Mouse (Mus musculus) heart, postnatal 4 days (tissue): ENCODE measurements around the gene Phyhd1. TPM values are rescaled to one million over a fixed set of nuclear protein-coding genes. Genes with fewer than 3 reads are reported as not detected.

Experiments used
- DNase-seq: peaks from one replicate; pipeline ENCODE4 v3.0.0; 2021
- total RNA-seq, 2 experiments: library from RNA; stranded (reverse); gene quantifications; 2 replicates each; pipeline ENCODE4 v1.2.3; 2021

Phyhd1 gene
- 10 to 100 TPM; 20.6 to 26.0 TPM for total RNA-seq

DNA sequence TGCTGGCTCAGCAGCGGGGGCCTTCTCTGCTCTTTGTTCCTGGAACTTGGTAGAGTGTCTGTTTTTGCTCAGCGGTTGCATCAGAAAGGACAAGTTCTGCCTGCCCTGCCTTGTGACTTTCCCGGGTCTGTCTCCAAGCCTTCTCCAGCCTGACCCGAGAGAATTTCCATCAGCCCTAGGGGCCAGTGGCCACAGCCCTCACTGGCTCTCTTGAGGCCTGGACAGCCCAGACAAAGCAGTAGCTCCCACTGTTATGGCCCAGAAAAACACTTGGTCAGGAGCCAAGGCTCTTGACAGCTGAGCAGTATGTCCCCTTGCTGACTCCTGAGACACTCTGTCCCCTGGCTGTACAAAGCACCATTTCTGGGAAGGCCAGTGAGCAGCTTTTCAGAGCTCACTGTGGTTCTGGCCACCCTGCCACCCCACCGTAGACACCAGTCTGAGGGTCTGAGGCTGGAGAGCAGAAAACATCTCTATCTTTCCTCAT lies at the start of gene Phyhd1:
TSS of gene Phyhd1 (plus strand) at position 437 of the 487 bp plus-strand sequence.
- peak; percentile 82 for DNase-seq

GRCm38 (mm10) chr2:30216293-30216692 lies 49.7 kb upstream of the Phyhd1 start:
- no peak for DNase-seq

DNA sequence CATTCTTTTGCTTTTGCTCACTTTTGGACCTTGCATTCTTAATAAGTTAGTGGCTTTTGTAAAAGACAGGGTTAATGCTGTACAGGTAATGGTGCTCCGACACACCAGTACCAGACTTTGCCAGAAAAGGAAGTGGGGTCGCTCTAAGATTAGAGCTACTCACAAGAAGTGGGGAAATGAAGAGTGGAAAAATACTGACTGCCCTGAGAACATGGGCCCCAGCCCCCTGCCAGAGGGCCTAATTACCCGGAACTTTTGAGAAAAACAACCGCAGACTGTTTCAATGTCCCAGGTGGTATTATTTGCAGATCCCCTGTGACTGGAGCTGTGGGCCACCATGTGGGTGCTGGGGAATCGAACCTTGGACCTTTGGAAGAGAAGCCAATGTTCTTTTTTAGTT lies 30.4 kb upstream of the Phyhd1 start:
- no peak for DNase-seq

DNA sequence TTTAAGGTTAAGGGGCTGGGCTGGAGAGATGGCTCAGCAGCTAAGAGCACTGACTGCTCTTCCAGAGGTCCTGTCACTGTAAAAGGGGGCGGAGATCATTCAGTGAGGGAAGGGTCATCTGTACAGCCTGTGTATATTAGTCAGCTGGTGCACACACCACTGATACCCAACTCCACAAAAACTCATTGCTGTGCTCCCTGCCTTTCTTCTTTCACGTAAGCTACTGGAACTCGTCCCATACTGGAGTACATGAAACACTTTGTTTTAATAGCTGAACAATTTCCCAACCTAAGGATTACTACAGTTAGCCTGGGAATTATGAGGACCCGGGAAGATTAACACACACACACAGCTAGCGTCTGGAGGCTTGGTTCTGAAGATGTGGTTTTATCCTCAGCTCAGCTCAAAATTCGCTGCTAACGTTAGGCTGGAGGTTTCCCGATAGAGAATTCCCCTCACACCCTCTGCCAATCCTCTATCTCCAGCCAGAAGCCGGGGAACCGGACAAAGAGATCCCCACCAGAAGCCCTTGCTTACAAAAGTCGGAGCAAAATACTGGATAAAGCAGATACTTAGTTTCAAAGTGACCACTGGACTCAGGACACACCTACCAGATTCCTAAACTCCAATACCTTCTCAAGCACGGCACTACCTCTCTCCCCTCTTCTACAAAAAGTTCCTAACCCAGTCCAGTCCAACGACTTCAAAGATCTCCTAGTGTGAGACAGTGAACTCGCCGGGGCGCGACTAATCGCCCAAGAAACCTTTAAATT lies 29.4 kb upstream of the Phyhd1 start:
- no peak for DNase-seq

DNA sequence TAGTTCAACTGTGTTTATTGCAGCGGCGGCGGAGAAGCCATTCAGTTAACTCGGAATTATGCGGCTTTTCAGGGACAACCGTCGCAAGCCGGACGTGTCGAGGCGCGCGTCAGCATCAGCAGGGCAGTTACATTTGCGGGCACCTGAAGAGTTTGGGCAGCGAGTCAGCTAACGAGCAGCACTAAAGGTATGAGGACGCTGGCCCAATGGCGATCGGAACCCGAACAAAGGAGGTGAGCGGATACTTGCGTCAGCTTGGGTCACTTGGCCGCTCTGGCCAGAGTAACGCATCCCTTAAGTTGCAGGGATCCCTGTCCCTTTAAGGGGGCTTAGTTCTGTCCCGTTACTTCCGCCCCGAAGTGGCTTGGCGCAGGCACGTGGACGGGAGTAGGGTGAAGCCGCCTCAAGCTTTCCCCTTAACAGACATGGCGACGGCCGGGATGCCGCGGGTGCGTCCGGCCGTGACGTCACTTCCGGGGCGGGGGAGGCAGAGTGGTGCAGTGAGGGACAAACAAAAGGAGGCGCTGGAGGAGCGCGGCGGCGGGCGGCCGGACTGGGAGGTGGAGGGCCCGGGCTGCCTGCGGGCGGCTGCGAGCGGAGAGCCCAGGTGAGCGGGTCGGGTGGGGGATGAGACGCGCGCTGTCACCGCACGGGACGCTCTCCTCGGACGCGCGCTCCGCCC lies 28.7 kb upstream of the Phyhd1 start, which contains the start of gene Lrrc8a:
TSS of gene Lrrc8a (plus strand) at position 517 of the 682 bp plus-strand sequence.
- peak; percentile 100 for DNase-seq

- peak; percentile 82 for DNase-seq
Measured at GRCm38 (mm10) chr2:30237881-30238280, 28.1 kb upstream of the Phyhd1 start.

DNA sequence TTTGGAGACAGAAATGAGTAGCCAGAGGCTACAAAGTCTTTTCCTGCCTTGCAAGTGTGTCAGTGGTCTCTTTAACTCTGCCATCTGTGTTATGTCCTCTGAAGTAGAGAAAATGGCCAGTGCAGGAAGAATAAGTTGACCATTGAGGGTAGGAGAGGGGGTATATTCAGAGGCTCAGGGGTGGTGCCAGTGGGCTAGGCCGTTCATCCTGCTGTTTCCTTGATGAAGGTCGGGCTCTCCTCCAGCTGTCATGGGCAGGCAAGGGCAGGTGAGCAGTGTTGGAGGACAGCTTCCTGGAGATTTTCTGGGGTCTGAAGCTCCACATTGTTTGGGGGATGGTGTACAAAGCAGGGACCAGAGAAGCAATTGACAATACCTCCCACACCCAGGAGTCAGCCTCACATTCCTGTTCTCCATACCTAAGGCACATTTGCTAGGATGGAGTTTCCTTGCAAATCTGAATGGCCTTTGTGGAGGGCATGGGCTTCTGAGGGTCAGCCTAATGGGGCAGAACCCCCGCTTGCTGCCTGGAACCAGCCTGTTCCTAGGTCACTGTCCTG lies 27.0 kb upstream of the Phyhd1 start:
- no peak for DNase-seq

GRCm38 (mm10) chr2:30239777-30240176 lies 26.2 kb upstream of the Phyhd1 start:
- DNase-seq, result peak; percentile 82

- no peak for DNase-seq
Measured at GRCm38 (mm10) chr2:30240267-30240666, 25.7 kb upstream of the Phyhd1 start, which contains the start of gene Gm28035. Gene Gm28035, plus strand, starts transcription at chr2:30240567.

- peak; percentile 72 for DNase-seq
Measured at GRCm38 (mm10) chr2:30242509-30242908, 23.5 kb upstream of the Phyhd1 start.

DNA sequence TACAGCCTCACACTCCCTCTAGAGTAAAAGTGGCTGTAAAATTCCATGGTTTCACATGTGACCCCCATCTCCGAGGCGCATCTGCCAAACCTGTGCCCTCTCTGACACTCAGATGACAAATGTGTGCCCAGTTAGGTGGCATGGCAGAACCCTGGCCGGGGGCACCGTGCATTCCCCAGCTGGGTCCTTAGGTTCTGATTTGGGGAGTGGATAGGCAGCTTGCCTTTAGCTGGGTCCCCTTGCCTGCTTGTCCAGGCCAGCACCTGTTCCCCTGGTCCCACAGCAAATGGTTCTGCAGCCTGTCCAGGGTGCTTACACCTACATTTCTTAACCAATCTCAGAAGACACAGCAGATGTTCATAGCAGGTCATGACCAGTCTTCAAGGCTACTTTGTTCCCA lies 22.6 kb upstream of the Phyhd1 start:
- DNase-seq, result no peak

- DNase-seq, result no peak
Measured at GRCm38 (mm10) chr2:30244595-30245178, 21.3 kb upstream of the Phyhd1 start.

GRCm38 (mm10) chr2:30247036-30247435 lies 19.0 kb upstream of the Phyhd1 start:
- DNase-seq, result no peak

DNA sequence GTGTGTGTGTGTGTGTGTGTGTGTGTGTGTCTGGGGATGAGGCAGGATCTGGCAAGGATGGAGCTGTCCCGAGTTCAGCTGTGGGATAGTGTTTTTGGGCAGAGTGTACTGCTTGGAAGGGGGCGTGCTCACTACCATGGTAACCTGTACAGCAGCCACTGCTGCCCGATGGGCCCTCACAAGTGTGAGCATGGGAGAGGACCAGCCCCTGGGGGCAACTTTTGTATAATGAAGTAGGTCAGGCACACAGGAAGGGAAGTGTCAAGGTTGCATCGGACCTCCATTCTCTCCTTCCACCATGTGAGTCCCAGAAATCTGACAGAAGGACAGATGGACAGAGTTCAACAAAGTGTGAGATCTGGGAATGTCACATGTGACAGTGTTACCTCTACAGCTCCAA lies 18.3 kb upstream of the Phyhd1 start:
- DNase-seq, result no peak

DNA sequence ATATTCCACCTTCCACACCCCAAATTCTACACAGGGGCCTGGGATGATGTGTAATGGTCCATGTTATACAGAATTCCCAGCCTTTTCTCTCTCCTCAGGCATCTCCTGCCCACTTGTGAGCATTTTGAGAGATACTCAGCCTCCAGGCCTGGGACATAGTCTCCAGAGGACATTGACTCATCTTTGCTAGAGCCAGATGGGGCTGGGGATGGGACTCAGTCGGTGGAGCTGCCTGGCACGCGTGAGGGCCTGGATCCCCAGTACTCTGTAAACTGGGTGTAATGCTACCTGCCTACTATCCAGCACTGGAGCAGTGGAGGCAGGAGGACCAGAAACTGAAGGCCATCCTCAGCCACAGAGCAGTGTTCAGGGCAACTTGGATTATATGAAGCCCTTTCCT lies 16.8 kb upstream of the Phyhd1 start:
- no peak for DNase-seq

GRCm38 (mm10) chr2:30250166-30251128 lies 15.6 kb upstream of the Phyhd1 start:
- DNase-seq, result no peak

DNA sequence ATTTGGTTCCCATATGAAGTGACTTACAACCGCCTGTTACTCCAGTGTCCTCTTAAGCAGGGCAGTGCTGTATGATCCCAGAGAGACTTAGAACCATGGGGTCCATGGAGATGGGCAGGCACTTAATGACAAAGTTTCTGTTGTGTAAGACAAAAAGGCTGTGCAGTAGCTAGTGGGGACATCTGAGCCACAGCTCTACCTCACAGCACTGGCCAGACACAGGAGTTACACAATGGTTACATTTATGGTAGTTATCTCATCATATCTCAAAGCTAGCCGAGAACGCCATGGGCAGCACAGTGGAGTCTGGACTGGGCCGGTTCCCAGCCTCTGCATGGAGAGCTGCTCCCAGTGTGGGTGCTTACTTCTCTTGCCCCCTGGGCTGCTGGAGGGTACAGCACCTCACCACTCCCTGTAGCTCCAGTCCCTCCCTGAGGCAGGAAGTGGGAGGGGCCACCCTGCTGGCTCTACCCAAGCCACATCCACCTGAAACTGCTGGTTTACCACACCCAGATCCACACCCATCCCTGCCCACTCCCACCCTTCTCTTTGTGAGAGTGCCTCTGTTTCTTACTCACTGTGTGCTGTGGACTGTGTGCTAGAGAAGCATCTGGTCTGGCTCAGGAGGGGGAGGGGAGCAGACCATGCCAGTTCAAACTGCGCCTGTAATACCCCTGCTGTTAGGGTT lies 14.4 kb upstream of the Phyhd1 start:
- DNase-seq, result no peak

DNA sequence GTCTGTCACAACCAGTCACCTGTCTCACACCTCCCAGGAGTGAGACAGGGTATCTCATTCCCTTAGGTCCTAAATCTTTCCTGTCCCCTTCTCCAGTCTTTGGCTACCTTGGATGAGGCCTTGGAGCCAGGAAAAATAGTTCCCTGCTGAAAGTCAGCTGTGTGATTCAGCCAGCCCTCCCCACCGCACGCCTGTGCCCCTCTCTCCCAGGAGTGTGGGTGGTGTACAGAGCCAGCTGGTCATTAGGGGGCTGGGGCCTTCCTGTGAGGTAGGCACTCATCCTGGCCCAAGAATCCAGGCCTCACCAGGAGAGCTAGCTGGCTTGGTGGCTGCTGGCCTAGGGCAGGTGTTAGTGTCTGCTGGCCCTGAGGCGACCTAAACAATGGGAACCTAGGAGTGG lies 13.5 kb upstream of the Phyhd1 start:
- DNase-seq, result no peak

DNA sequence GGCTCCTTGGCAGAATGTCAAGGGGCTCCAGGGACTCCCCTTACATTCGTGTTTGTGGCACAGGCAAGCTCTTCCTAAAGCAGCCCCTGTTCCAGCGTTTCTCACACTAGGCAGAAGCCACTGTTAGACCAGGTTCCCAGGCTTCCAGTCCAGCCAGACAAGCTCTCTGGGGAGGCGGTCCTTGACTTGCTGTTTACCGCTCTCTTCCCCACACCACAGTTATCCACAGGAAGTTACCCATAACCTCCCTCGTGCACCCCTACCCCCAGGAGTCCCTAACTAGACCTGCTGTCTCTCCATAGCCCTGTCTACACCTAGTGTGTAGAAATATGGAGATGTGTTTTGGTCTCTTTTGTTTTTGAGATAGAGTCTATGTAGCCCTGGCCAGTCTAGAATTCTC lies 12.2 kb upstream of the Phyhd1 start:
- DNase-seq, result no peak

DNA sequence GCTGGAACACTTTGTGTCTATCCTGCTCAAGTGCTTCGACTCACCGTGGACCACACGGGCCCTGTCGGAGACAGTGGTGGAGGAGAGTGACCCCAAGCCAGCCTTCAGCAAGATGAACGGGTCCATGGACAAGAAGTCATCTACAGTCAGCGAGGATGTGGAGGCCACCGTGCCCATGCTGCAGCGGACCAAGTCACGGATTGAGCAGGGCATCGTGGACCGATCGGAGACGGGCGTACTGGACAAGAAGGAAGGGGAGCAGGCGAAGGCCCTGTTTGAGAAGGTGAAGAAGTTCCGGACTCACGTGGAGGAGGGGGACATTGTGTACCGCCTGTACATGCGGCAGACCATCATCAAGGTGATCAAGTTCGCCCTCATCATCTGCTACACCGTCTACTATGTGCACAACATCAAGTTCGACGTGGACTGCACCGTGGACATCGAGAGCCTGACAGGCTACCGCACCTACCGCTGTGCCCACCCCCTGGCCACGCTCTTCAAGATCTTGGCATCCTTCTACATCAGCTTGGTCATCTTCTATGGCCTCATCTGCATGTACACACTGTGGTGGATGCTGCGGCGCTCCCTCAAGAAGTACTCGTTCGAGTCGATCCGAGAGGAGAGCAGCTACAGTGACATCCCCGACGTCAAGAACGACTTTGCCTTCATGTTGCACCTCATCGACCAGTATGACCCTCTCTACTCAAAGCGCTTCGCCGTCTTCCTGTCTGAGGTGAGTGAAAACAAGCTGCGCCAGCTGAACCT lies 10.2 kb upstream of the Phyhd1 start:
- no peak for DNase-seq
